Mouse (Mus musculus): ENCODE results near the gene Rnf167.
A peak's percentile ranks its signal among the peaks of the same experiment; 100 is the strongest.

GRCm38 (mm10) chr11:70655571-70656455 lies 8.8 kb downstream of the Rnf167 start:
- TF ChIP-seq CTCF (IDR thresholded peaks at IDR 0.05; ENCODE audit: low read depth, low read length) (no peak), POLR2A (IDR thresholded peaks at IDR 0.05; ENCODE audit: extremely low read depth, insufficient read depth, low read length) (0 out of 2 replicates have a peak, but pooled peaks have one; percentile 6)

Measured in liver, adult 2 months (tissue).